Mouse (Mus musculus): ENCODE results near the gene Gm36864. TPM values are rescaled to one million over a fixed set of nuclear protein-coding genes. Genes with fewer than 3 reads are reported as not detected.
"Not testable (repeated sequence)": the region's sequence is repeated elsewhere in the genome, so short reads cannot be mapped to it uniquely, and the experiment has no call there.

Gene Gm36864
- total RNA-seq (2015; ENCODE audit: low replicate concordance) (not detected in 2 replicates), total RNA-seq (2017; ENCODE audit: low replicate concordance) (not detected in 2 replicates)

- no peak for ATAC-seq (replicated peaks; ENCODE audit: low FRiP score, poor library complexity, severe bottlenecking)
Observed at GRCm38 (mm10) chr7:44235909-44236308, at the start of gene Gm36864. Gene Gm36864, plus strand, starts transcription at chr7:44236177.

- not testable (repeated sequence) for ATAC-seq (replicated peaks; ENCODE audit: low FRiP score, poor library complexity, severe bottlenecking)
Observed at GRCm38 (mm10) chr7:44186516-44186915, 49.5 kb upstream of the Gm36864 start.

GRCm38 (mm10) chr7:44187936-44188335 is 48.0 kb upstream of the Gm36864 start, which contains the start of gene Klk1b24:
Gene Klk1b24, plus strand, starts transcription at chr7:44188236.
- ATAC-seq (replicated peaks; ENCODE audit: low FRiP score, poor library complexity, severe bottlenecking) = not testable (repeated sequence)

GRCm38 (mm10) chr7:44193466-44193865 is 42.5 kb upstream of the Gm36864 start:
- not testable (repeated sequence) for ATAC-seq (replicated peaks; ENCODE audit: low FRiP score, poor library complexity, severe bottlenecking)

GRCm38 (mm10) chr7:44197891-44198290 is 38.1 kb upstream of the Gm36864 start, which contains the start of gene Klk1b3:
Gene Klk1b3, plus strand, starts transcription at chr7:44198191.
- ATAC-seq (replicated peaks; ENCODE audit: low FRiP score, poor library complexity, severe bottlenecking) = no peak

- ATAC-seq (replicated peaks; ENCODE audit: low FRiP score, poor library complexity, severe bottlenecking) = not testable (repeated sequence)
Observed at GRCm38 (mm10) chr7:44207135-44207534, 28.8 kb upstream of the Gm36864 start, which contains the start of gene Klk1b4. Gene Klk1b4, plus strand, starts transcription at chr7:44207435.

GRCm38 (mm10) chr7:44208307-44208706 is 27.7 kb upstream of the Gm36864 start:
- ATAC-seq (replicated peaks; ENCODE audit: low FRiP score, poor library complexity, severe bottlenecking) = no peak

GRCm38 (mm10) chr7:44215645-44216044 is 20.3 kb upstream of the Gm36864 start, which contains the start of gene Klk1b5:
Gene Klk1b5, plus strand, starts transcription at chr7:44215945.
- ATAC-seq (replicated peaks; ENCODE audit: low FRiP score, poor library complexity, severe bottlenecking) = no peak

- 0 out of 2 replicates have a peak, but pooled peaks have one; percentile 49 for ATAC-seq (replicated peaks; ENCODE audit: low FRiP score, poor library complexity, severe bottlenecking)
Observed at GRCm38 (mm10) chr7:44221601-44222000, 14.4 kb upstream of the Gm36864 start.

- not testable (repeated sequence) for ATAC-seq (replicated peaks; ENCODE audit: low FRiP score, poor library complexity, severe bottlenecking)
Observed at GRCm38 (mm10) chr7:44222335-44222734, 13.6 kb upstream of the Gm36864 start.

GRCm38 (mm10) chr7:44225076-44225475 is 10.9 kb upstream of the Gm36864 start, which contains the start of gene Klk1:
Gene Klk1, plus strand, starts transcription at chr7:44225360.
- ATAC-seq (replicated peaks; ENCODE audit: low FRiP score, poor library complexity, severe bottlenecking) = no peak

- no peak for ATAC-seq (replicated peaks; ENCODE audit: low FRiP score, poor library complexity, severe bottlenecking)
Observed at GRCm38 (mm10) chr7:44239913-44240312, 3.9 kb downstream of the Gm36864 start.

GRCm38 (mm10) chr7:44240712-44241111 is 4.7 kb downstream of the Gm36864 start:
- ATAC-seq (replicated peaks; ENCODE audit: low FRiP score, poor library complexity, severe bottlenecking) = no peak

- no peak for ATAC-seq (replicated peaks; ENCODE audit: low FRiP score, poor library complexity, severe bottlenecking)
Observed at GRCm38 (mm10) chr7:44241163-44241562, 5.2 kb downstream of the Gm36864 start.

GRCm38 (mm10) chr7:44244080-44244479 is 8.1 kb downstream of the Gm36864 start:
- ATAC-seq (replicated peaks; ENCODE audit: low FRiP score, poor library complexity, severe bottlenecking) = no peak

- ATAC-seq (replicated peaks; ENCODE audit: low FRiP score, poor library complexity, severe bottlenecking) = peak; percentile 87
Observed at GRCm38 (mm10) chr7:44246055-44246983, 10.3 kb downstream of the Gm36864 start, which contains the start of the genes 1700028J19Rik and 2410002F23Rik. Gene 1700028J19Rik, minus strand, starts transcription at chr7:44246695. Gene 2410002F23Rik, plus strand, starts transcription at chr7:44246722.

GRCm38 (mm10) chr7:44246984-44247470 is 11.1 kb downstream of the Gm36864 start:
- ATAC-seq (replicated peaks; ENCODE audit: low FRiP score, poor library complexity, severe bottlenecking) = peak; percentile 9; the same call in 1 of the 2 replicates

- no peak for ATAC-seq (replicated peaks; ENCODE audit: low FRiP score, poor library complexity, severe bottlenecking)
Observed at GRCm38 (mm10) chr7:44247971-44248370, 12.0 kb downstream of the Gm36864 start.

GRCm38 (mm10) chr7:44249248-44249647 is 13.3 kb downstream of the Gm36864 start:
- ATAC-seq (replicated peaks; ENCODE audit: low FRiP score, poor library complexity, severe bottlenecking) = no peak

GRCm38 (mm10) chr7:44250732-44251275 is 14.8 kb downstream of the Gm36864 start:
- ATAC-seq (replicated peaks; ENCODE audit: low FRiP score, poor library complexity, severe bottlenecking) = not testable (repeated sequence)

Data from erythroid progenitor cell, adult 5-6 weeks (primary cell).